Mouse (Mus musculus) spleen, adult 2 months (tissue): Measurements from ENCODE around the gene Brd3os.

Experiments
- CTCF ChIP-seq: fragments of 200-500 bp; IDR thresholded peaks from 2 replicates; pipeline ENCODE4 v1.5.1; 2011; ENCODE audit warnings: mild to moderate bottlenecking, inconsistent platforms; ENCODE audit not compliant: insufficient read depth, insufficient read length, insufficient replicate concordance; ENCODE audit errors: extremely low read depth
- POLR2A ChIP-seq: fragments of 200-500 bp; IDR thresholded peaks from 2 replicates; pipeline ENCODE4 v1.6.1; 2011; ENCODE audit warnings: low read depth, low read length, inconsistent platforms

DNA sequence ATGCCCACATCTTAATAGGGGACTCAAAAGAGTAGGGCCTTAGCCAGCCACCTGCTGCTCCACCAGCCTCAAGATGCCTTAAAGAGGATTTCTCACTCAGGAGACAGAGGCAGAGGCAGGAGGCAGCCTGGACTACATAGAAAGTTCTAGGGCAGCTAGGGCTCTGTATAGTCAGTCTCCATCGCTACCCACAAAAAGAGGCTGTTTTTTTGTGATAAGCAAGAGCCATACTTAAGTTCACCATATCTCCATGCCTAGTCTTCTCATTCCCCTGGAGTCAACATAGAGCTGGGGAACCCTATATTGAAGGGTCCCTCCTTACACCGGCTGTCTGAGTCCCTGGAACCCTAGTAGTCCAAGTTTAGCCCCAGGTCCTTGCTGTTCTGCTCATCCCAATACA, 28.4 kb downstream of the Brd3os start:
- TF ChIP-seq CTCF = no peak
- no peak for TF ChIP-seq POLR2A
